Mouse (Mus musculus) liver, embryonic 14.5 days (tissue): Measurements from ENCODE around the gene Sulf2. TPM values are rescaled to one million over a fixed set of nuclear protein-coding genes. Genes with fewer than 3 reads are reported as not detected.
"Not testable (repeated sequence)": the region's sequence is repeated elsewhere in the genome, so short reads cannot be mapped to it uniquely, and the experiment has no call there.

Experiments
- ATAC-seq: fragments of 200-750 bp; cut with Nextera tagmentation; 2 replicates; pipeline ENCODE4 v1.8.0; 2017; ENCODE audit warnings: moderate number of reproducible peaks, mild to moderate bottlenecking, moderate library complexity; ENCODE audit not compliant: insufficient read depth
- DNase-seq, 3 experiments: peaks; one replicate each; pipeline ENCODE4 v3.0.0-alpha.2; 2012 to 2013; ENCODE audit warnings: low read depth in 3 of 3, low spot score in 3 of 3
- H3K27ac ChIP-seq: fragments of 300-500 bp; sonication (generic); 2 replicates; pipeline ENCODE4 v1.5.1; 2014; ENCODE audit warnings: moderate library complexity, mild to moderate bottlenecking, control low read depth, inconsistent platforms
- H3K27me3 ChIP-seq: fragments of 300-500 bp; sonication (generic); 2 replicates; pipeline ENCODE4 v1.6.1; 2014; ENCODE audit warnings: mild to moderate bottlenecking, low read length, moderate library complexity; ENCODE audit not compliant: control insufficient read depth, insufficient read depth
- H3K36me3 ChIP-seq: fragments of 300-500 bp; sonication (generic); replicated peaks from 2 replicates; pipeline ENCODE4 v1.6.1; 2014; ENCODE audit warnings: low read depth; ENCODE audit not compliant: control insufficient read depth, insufficient read depth
- H3K4me1 ChIP-seq, 2 experiments: fragments of 200-500 bp in 1 of 2; fragments of 300-500 bp in 1 of 2; sonication (generic) in 1 of 2; replicated peaks; 2 replicates each; pipeline ENCODE4 v1.6.1; 2012 to 2014; ENCODE audit warnings: antibody characterized with exemption in 1 of 2, inconsistent platforms in 1 of 2, low read length in 1 of 2; ENCODE audit not compliant: control insufficient read depth in 2 of 2, insufficient read depth in 2 of 2
- H3K4me2 ChIP-seq: fragments of 300-500 bp; sonication (generic); 2 replicates; pipeline ENCODE4 v1.6.1; 2014; ENCODE audit warnings: low read depth, mild to moderate bottlenecking, control low read depth, moderate library complexity
- H3K4me3 ChIP-seq, 2 experiments: fragments of 200-500 bp in 1 of 2; fragments of 300-500 bp in 1 of 2; sonication (generic) in 1 of 2; 2 replicates each; pipeline ENCODE4 v1.5.1; 2012 to 2014; ENCODE audit warnings: low read depth in 2 of 2, low read length in 2 of 2, mild to moderate bottlenecking in 2 of 2, control low read depth in 1 of 2, inconsistent platforms in 1 of 2, moderate library complexity in 1 of 2; ENCODE audit not compliant: insufficient read depth in 1 of 2
- H3K9ac ChIP-seq: fragments of 300-500 bp; sonication (generic); replicated peaks from 2 replicates; pipeline ENCODE4 v1.6.1; 2014; ENCODE audit warnings: mild to moderate bottlenecking, control low read depth, moderate library complexity
- H3K9me3 ChIP-seq: fragments of 300-500 bp; sonication (generic); 2 replicates; pipeline ENCODE4 v1.6.1; 2016; ENCODE audit warnings: low read length, mixed read lengths; ENCODE audit not compliant: control insufficient read depth
- CTCF ChIP-seq: IDR thresholded peaks from 2 replicates; pipeline ENCODE4 v1.5.1; 2016; ENCODE audit warnings: antibody characterized with exemption, low read depth, control low read depth
- EP300 ChIP-seq: IDR thresholded peaks from 2 replicates; pipeline ENCODE4 v1.6.1; 2016; ENCODE audit warnings: antibody characterized with exemption, low read depth
- WGBS: fragments of 180-500 bp; shearing (Covaris S2); extraction: QIAGEN DNeasy Blood & Tissue Kit; methylation state at CpG from one replicate; pipeline ENCODE4 v1.1.7; 2014; ENCODE audit not compliant: insufficient replicate concordance; 5-methylcytosine and 5-hydroxymethylcytosine counted together
- polyA plus RNA-seq, 2 experiments: library from polyadenylated mRNA; depleted of rRNA in 1 of 2; stranded (reverse) in 1 of 2; unstranded in 1 of 2; fragments of >200 nt; fragmentation: Nextera tagmentation in 1 of 2; extraction: Ambion mirVana in 1 of 2; gene quantifications; 2 replicates each; pipeline versions ENCODE4 v1.2.1 to v1.2.3; 2012 to 2014

The Sulf2 gene
- polyA plus RNA-seq, 2 experiments, result 0.81 to 0.99 TPM

DNA sequence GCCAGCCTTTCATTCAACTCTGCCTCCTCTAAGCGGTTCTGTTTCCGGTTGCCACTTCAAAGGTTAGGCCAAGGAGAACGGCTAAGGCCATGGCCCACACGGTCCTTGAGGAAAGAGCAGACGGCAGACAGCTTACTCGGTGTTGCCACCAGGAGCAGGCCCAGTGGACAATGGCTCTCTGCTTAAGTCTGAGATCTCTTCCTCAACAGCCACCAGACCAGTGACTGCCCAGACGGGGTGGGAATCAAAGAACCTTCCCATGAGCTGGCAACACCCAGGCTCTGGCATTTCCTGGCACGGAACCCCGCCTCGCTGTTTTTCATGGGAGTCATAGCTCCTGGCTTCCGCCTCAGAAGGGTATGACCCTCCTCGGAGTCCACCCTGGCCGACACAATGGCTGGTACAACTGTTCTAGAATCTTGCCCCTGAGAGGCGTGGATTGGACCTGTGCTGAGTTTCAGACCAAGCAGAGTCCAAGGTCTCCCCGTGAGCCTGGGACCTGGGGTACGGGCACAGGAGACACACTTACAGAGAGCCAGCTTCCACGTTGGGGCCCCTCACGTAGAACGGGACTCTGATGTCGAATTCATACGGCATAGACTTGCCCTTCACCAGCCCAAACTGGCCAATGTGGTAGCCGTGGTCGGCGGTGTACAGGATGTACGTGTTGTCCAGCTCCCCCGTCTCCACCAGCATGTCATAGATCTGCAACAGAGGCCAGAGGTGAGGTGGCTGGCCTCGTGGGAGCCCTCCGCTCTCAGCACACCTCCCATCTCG, 68.8 kb downstream of the Sulf2 start:
- 64% methylated on average over 29 of the region's 29 CpGs for WGBS
- Histone ChIP-seq H3K9ac (no peak overlapping the region), H3K9me3 (no peaks in the 10 kb centered on the region), H3K36me3 (no peaks in the 10 kb centered on the region), H3K4me2 (no peak overlapping the region), H3K4me3 (no peak overlapping the region), H3K27me3 (no peaks in the 10 kb centered on the region), H3K4me1 (no peaks in the 10 kb centered on the region), H3K27ac (no peak overlapping the region)
- TF ChIP-seq EP300 (no peak), CTCF (no peak)
- no peak for DNase-seq
- ATAC-seq, result no peak

GRCm38 (mm10) chr2:166085780-166086179, 69.7 kb downstream of the Sulf2 start:
- ATAC-seq, result no peak

DNA sequence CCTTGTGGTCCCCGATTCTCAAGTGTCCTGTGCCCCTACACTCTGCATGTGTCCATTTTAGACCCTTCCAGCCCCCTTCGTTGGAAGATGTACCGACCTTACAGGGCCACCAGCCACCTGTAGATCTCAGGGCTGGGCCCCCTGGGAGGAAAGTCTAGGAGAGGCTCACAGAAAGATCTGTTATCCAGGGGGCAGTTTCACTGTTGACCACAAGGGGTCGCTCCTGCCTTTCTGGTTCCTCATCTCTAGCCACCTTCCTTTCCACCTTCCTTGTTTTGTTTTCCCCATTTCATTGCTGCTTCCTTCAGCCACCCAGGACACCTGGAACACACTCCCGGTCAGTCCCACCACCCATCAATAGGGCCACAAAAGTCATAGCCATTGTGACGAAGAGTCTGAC, 70.5 kb downstream of the Sulf2 start:
- DNase-seq, result peak in 1 of 3 experiments; percentile 4
- TF ChIP-seq CTCF, result peak; percentile 81
- not testable (repeated sequence) for H3K4me3 ChIP-seq

More at GRCm38 (mm10) chr2:166085780-166086179, 69.7 kb downstream of the Sulf2 start:
- Histone ChIP-seq H3K27me3 (no peaks in the 10 kb centered on the region), H3K9me3 (no peaks in the 10 kb centered on the region), H3K27ac (no peak overlapping the region), H3K9ac (no peak overlapping the region), H3K4me3 (no peak overlapping the region), H3K4me1 (no peaks in the 10 kb centered on the region), H3K36me3 (no peaks in the 10 kb centered on the region), H3K4me2 (no peak overlapping the region)
- TF ChIP-seq EP300, result no peak
- TF ChIP-seq CTCF, result no peak
- 80% methylated on average over 10 of the region's 10 CpGs for WGBS
- DNase-seq, result no peak

DNA sequence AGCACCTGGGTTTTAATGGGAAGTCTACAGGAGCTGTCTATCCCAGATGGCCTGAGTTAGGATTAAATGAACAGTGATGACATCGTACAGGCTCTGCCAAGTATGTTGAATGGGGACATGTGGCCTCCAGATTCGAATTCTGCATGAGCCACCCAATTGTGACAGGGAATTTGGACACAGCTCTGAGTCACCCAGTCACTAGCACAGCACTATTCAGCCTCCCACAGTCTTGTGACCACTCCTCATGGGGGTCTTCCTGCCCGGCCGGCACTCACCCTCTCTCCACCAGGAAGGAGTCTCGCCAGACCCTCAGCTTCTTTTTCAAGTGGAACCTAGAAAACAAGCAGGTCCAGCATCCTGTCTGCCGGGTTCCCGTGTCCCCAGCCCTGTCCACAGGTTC, 71.4 kb downstream of the Sulf2 start:
- no peak overlapping the region for H3K4me3 ChIP-seq
- H3K36me3 ChIP-seq, result no peaks in the 10 kb centered on the region
- no peaks in the 10 kb centered on the region for H3K9me3 ChIP-seq
- no peak overlapping the region for H3K9ac ChIP-seq
- H3K4me1 ChIP-seq, result peaks cover 0 to 7% of the 10 kb centered on the region in 2 experiments; a peak in 2 of 4 replicates
- 60% methylated on average over 7 of the region's 7 CpGs for WGBS
- H3K4me2 ChIP-seq, result no peak overlapping the region
- H3K27me3 ChIP-seq, result no peaks in the 10 kb centered on the region
- no peak overlapping the region for H3K27ac ChIP-seq
- ATAC-seq, result no peak
- no peak for DNase-seq
- no peak for TF ChIP-seq CTCF
- no peak for TF ChIP-seq EP300

More for the DNA sequence above, 70.5 kb downstream of the Sulf2 start:
- H3K36me3 ChIP-seq, ATAC-seq, H3K27ac ChIP-seq, H3K27me3 ChIP-seq, H3K9ac ChIP-seq, H3K4me2 ChIP-seq, H3K4me1 ChIP-seq, H3K9me3 ChIP-seq: not testable (repeated sequence)
- WGBS, result 21% methylated on average over 6 of the region's 6 CpGs

- Histone ChIP-seq H3K9ac (no peak overlapping the region), H3K4me1 (peaks cover 0 to 7% of the 10 kb centered on the region in 2 experiments; a peak in 2 of 4 replicates), H3K27ac (no peak overlapping the region), H3K4me2 (no peak overlapping the region), H3K9me3 (no peaks in the 10 kb centered on the region), H3K36me3 (no peaks in the 10 kb centered on the region), H3K4me3 (no peak overlapping the region), H3K27me3 (no peaks in the 10 kb centered on the region)
- ATAC-seq (no peak), DNase-seq (no peak)
- 62% methylated on average over 9 of the region's 9 CpGs for WGBS
- TF ChIP-seq EP300, result no peak
- no peak for TF ChIP-seq CTCF
Measured at GRCm38 (mm10) chr2:166083542-166084031, 71.9 kb downstream of the Sulf2 start.
